Mouse (Mus musculus): Measurements from ENCODE around the gene Dnah7c. TPM values are rescaled to one million over a fixed set of nuclear protein-coding genes. Genes with fewer than 3 reads are reported as not detected.
A peak's percentile ranks its signal among the peaks of the same experiment; 100 is the strongest.

Gene Dnah7c
- total and polyA plus RNA-seq, 3 experiments = 0.05 TPM; not detected in 2

DNA sequence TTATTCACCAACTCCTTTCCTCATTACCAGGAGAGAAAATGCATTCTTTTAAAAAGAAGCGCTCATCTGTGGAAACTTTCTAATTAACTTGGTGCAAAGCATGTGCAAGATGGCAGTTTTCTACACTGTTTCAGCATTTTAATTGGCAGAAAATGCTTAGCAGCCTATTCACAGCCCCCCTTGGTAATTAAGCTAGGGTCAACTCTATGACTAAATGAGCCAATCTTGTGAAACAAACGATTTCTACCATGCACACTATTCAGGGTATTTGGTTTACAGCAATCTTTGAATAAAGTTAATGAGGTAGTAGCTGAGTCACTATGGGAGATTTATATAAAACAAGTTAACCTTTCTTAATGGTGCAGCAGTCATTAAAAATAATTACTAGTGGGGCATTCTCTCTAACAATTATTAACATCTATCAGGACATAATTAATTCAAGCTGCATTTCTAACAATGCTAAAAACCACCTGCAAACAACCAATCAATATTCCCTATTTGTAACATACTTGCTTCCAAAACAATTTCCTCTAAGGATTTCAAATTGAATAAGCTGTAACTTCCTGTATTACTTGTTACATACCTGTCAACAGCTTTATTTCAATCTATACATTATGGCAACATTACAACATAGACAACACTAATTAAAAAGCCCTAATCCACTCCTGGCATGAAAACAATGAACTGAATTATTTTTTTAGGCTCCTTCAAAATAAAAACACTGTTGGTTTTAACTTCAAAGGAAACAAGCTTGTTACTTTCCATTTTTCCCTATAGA lies 404.9 kb downstream of the Dnah7c start:
- Histone ChIP-seq H3K27me3 (ENCODE audit: insufficient read depth, low read length) (no peaks in the 10 kb centered on the region), H3K4me1 (ENCODE audit: insufficient read depth, low read depth, low read length) (peaks cover 29% of the 10 kb centered on the region), H3K9me3 (replicated peaks) (no peaks in the 10 kb centered on the region), H3K4me3 (ENCODE audit: low read depth, low read length) (no peak overlapping the region), H3K36me3 (replicated peaks) (peaks cover 34% of the 10 kb centered on the region)
- DNase-seq (ENCODE audit: low spot score) (no peak), ATAC-seq (ENCODE audit: extremely low read depth, insufficient number of reproducible peaks, low FRiP score, poor library complexity, severe bottlenecking) (no peak)
- no peak for TF ChIP-seq POLR2AphosphoS5 (IDR thresholded peaks at IDR 0.05; ENCODE audit: insufficient replicate concordance, low read depth, low read length)
- no peak for TF ChIP-seq GATA2 (IDR thresholded peaks at IDR 0.05; ENCODE audit: borderline replicate concordance, low read depth, low read length)
- no peak for TF ChIP-seq CTCF (IDR thresholded peaks at IDR 0.05; ENCODE audit: low read depth, low read length)
- no peak for TF ChIP-seq GATA1 (IDR thresholded peaks at IDR 0.05; ENCODE audit: borderline replicate concordance, low read length)
- TF ChIP-seq TAL1 (conservative IDR thresholded peaks at IDR 0.05; ENCODE audit: low read depth, low read length) = no peak

DNA sequence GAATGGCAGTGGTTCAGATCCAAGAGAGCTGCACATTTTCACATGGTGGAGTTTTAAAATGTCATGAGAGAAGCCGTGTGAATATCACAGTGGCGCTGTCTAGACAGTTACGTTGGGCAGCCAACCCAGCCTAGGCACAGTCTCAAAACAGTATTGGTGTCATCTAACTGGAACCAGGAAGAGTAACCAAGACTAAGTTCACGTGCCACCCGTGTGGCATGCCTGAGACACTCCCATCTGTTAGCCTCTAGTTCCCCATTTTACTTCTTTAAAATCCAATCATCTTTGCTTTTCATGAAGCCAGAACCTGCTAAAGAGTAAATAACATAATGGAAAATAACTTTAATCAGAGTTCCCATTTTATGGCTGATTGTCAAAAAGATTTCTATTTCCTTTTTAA lies 406.5 kb downstream of the Dnah7c start:
- H3K4me1 ChIP-seq (ENCODE audit: insufficient read depth, low read depth, low read length) = peaks cover 36% of the 10 kb centered on the region
- DNase-seq (ENCODE audit: low spot score) (peak; percentile 35), ATAC-seq (ENCODE audit: extremely low read depth, insufficient number of reproducible peaks, low FRiP score, poor library complexity, severe bottlenecking) (peak; percentile 94)
- no peak for TF ChIP-seq POLR2AphosphoS5 (IDR thresholded peaks at IDR 0.05; ENCODE audit: insufficient replicate concordance, low read depth, low read length)
- TF ChIP-seq TAL1 (conservative IDR thresholded peaks at IDR 0.05; ENCODE audit: low read depth, low read length) = no peak
- no peak for TF ChIP-seq GATA1 (IDR thresholded peaks at IDR 0.05; ENCODE audit: borderline replicate concordance, low read length)
- no peak for TF ChIP-seq CTCF (IDR thresholded peaks at IDR 0.05; ENCODE audit: low read depth, low read length)
- no peak for TF ChIP-seq GATA2 (IDR thresholded peaks at IDR 0.05; ENCODE audit: borderline replicate concordance, low read depth, low read length)
- peaks cover 32% of the 10 kb centered on the region for H3K36me3 ChIP-seq (replicated peaks)
- H3K4me3 ChIP-seq (ENCODE audit: low read depth, low read length) = peak overlapping the region; percentile 19; the same call in 1 of the 2 replicates
- H3K9me3 ChIP-seq (replicated peaks) = no peaks in the 10 kb centered on the region
- no peaks in the 10 kb centered on the region for H3K27me3 ChIP-seq (ENCODE audit: insufficient read depth, low read length)

DNA sequence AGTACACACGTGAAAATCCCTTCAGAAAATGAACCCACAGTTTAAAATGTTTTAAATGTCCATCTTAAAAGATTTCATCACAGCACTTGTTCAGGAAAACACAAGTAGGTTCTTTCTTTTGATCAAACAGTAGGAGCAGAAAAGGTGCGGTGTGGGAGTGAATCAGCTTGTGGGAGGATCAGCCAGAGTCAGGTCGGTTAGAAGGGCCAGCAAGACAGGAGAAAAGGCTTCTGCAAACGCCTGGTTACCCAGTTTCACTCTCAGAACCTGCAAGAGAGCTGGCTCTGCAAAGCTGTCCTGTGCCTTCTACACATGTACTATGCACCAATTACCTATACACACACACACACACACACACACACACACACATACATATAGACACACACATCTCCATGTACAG lies 418.0 kb downstream of the Dnah7c start:
- ATAC-seq (ENCODE audit: extremely low read depth, insufficient number of reproducible peaks, low FRiP score, poor library complexity, severe bottlenecking) (no peak), DNase-seq (ENCODE audit: low spot score) (no peak)
- no peak overlapping the region for H3K4me3 ChIP-seq (ENCODE audit: low read depth, low read length)
- H3K4me1 ChIP-seq (ENCODE audit: insufficient read depth, low read depth, low read length) = peaks cover 21% of the 10 kb centered on the region
- TF ChIP-seq GATA1 (IDR thresholded peaks at IDR 0.05; ENCODE audit: borderline replicate concordance, low read length) (no peak), CTCF (IDR thresholded peaks at IDR 0.05; ENCODE audit: low read depth, low read length) (no peak), TAL1 (conservative IDR thresholded peaks at IDR 0.05; ENCODE audit: low read depth, low read length) (no peak), POLR2AphosphoS5 (IDR thresholded peaks at IDR 0.05; ENCODE audit: insufficient replicate concordance, low read depth, low read length) (no peak), GATA2 (IDR thresholded peaks at IDR 0.05; ENCODE audit: borderline replicate concordance, low read depth, low read length) (no peak)
- peaks cover 3% of the 10 kb centered on the region for H3K36me3 ChIP-seq (replicated peaks)
- H3K27me3 ChIP-seq (ENCODE audit: insufficient read depth, low read length) = no peaks in the 10 kb centered on the region
- H3K9me3 ChIP-seq (replicated peaks) = no peaks in the 10 kb centered on the region

DNA sequence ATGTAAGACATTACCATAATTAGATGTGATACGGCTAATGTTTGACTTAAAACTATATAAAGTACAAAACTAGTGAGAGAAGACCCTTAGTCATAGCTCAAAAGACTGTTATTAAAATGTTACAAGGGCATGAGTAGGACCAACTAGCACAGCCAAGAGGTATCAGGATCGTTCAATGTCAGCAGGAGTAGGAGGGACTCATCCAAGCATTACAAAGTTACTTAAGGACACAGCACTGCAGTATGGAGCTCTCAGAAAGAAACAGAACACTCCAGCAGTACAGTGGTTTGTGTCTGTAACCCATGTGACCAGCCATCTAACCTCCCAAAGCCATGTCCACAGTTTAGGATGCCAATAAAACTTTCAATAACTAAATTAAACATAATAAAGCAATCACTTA lies 418.9 kb downstream of the Dnah7c start:
- Histone ChIP-seq H3K9me3 (replicated peaks) (no peaks in the 10 kb centered on the region), H3K4me3 (ENCODE audit: low read depth, low read length) (no peak overlapping the region), H3K36me3 (replicated peaks) (peaks cover 3% of the 10 kb centered on the region), H3K27me3 (ENCODE audit: insufficient read depth, low read length) (no peaks in the 10 kb centered on the region), H3K4me1 (ENCODE audit: insufficient read depth, low read depth, low read length) (peaks cover 20% of the 10 kb centered on the region)
- ATAC-seq (ENCODE audit: extremely low read depth, insufficient number of reproducible peaks, low FRiP score, poor library complexity, severe bottlenecking) = no peak
- TF ChIP-seq POLR2AphosphoS5 (IDR thresholded peaks at IDR 0.05; ENCODE audit: insufficient replicate concordance, low read depth, low read length) (no peak), GATA1 (IDR thresholded peaks at IDR 0.05; ENCODE audit: borderline replicate concordance, low read length) (no peak), GATA2 (IDR thresholded peaks at IDR 0.05; ENCODE audit: borderline replicate concordance, low read depth, low read length) (no peak), CTCF (IDR thresholded peaks at IDR 0.05; ENCODE audit: low read depth, low read length) (no peak), TAL1 (conservative IDR thresholded peaks at IDR 0.05; ENCODE audit: low read depth, low read length) (no peak)
- DNase-seq (ENCODE audit: low spot score) = no peak

DNA sequence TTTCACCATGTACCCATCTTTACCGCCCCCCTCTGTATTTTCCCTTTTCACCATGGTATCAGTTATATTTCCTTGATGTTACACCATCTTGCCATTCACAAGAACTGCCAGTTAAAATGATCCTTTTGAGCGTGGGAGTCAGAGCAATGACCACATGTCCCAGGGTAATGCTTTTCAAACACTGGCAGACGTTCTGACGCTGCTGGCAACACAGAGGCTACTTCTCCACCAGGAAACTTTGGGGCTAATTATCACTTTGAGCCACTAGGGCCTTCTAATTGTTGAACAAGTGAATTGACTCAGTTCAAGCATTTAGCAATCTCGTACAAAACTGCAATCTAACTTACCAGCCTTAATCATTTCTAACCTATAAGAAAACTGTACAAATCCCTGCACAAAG lies 419.8 kb downstream of the Dnah7c start:
- Histone ChIP-seq H3K36me3 (replicated peaks) (peaks cover 5% of the 10 kb centered on the region), H3K4me3 (ENCODE audit: low read depth, low read length) (no peak overlapping the region), H3K9me3 (replicated peaks) (no peaks in the 10 kb centered on the region), H3K27me3 (ENCODE audit: insufficient read depth, low read length) (no peaks in the 10 kb centered on the region), H3K4me1 (ENCODE audit: insufficient read depth, low read depth, low read length) (peaks cover 25% of the 10 kb centered on the region)
- TF ChIP-seq GATA1 (IDR thresholded peaks at IDR 0.05; ENCODE audit: borderline replicate concordance, low read length) (no peak), GATA2 (IDR thresholded peaks at IDR 0.05; ENCODE audit: borderline replicate concordance, low read depth, low read length) (no peak), CTCF (IDR thresholded peaks at IDR 0.05; ENCODE audit: low read depth, low read length) (no peak), TAL1 (conservative IDR thresholded peaks at IDR 0.05; ENCODE audit: low read depth, low read length) (no peak), POLR2AphosphoS5 (IDR thresholded peaks at IDR 0.05; ENCODE audit: insufficient replicate concordance, low read depth, low read length) (no peak)
- DNase-seq (ENCODE audit: low spot score) (no peak), ATAC-seq (ENCODE audit: extremely low read depth, insufficient number of reproducible peaks, low FRiP score, poor library complexity, severe bottlenecking) (no peak)

DNA sequence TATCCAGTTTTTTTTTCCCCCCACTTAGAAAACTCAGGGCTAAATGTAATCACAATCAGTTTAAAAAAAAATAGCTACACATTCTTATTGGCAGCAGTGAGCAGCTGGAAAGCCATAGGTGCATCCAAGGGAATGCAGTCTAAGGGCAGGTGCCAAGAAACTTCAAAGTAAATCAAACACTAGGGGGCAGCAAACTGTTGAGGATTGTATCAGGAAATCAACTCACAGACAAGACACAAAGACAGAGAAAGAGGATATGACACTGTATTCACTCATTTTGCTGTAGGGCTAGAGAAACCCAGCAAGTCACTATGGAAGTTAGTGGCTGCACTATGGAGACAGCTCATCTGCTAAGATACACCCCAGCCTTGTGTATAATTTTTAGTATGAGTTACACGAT lies 424.4 kb downstream of the Dnah7c start:
- Histone ChIP-seq H3K4me1 (ENCODE audit: insufficient read depth, low read depth, low read length) (peaks cover 29% of the 10 kb centered on the region), H3K9me3 (replicated peaks) (no peaks in the 10 kb centered on the region), H3K4me3 (ENCODE audit: low read depth, low read length) (no peak overlapping the region), H3K36me3 (replicated peaks) (peaks cover 5% of the 10 kb centered on the region), H3K27me3 (ENCODE audit: insufficient read depth, low read length) (no peaks in the 10 kb centered on the region)
- ATAC-seq (ENCODE audit: extremely low read depth, insufficient number of reproducible peaks, low FRiP score, poor library complexity, severe bottlenecking) (0 out of 2 replicates have a peak, but pooled peaks have one; percentile 6), DNase-seq (ENCODE audit: low spot score) (peak; percentile 25)
- TF ChIP-seq GATA1 (IDR thresholded peaks at IDR 0.05; ENCODE audit: borderline replicate concordance, low read length) = no peak
- peak; percentile 33; the same call in 1 of the 2 replicates for TF ChIP-seq CTCF (IDR thresholded peaks at IDR 0.05; ENCODE audit: low read depth, low read length)
